ENCODE assay signal across 10 mouse cellular contexts in genomic region chr8:121083936-121084209, GRCm38 (mm10). TPM values are rescaled to one million over a fixed set of nuclear protein-coding genes. Genes with fewer than 3 reads are reported as not detected.
A peak's percentile ranks its signal among the peaks of the same experiment; 100 is the strongest.
DNase-seq lines count a peak whose midpoint lies in the region; ATAC-seq lines count a peak whose summit lies in the region.
"Had no signal": no experiment of that assay in that cellular context is flagged by ENCODE, and none has a peak within 500 bp of the region (broad histone marks: within the 10 kb centered on the region; RNA-seq: fewer than 3 reads in every experiment).

No protein-coding gene starts in this region.

- H3K4me2 ChIP-seq in kidney, embryonic 14.5 days (replicated peaks; ENCODE audit: low read depth, low read length), result peak overlapping the region; percentile 97
- H3K4me2 ChIP-seq in embryonic facial prominence, embryonic 11.5 days (ENCODE audit: low read depth, low read length), result peak overlapping the region; percentile 97
- H3K4me2 ChIP-seq in hindbrain, embryonic 14.5 days (replicated peaks), result peak overlapping the region; percentile 56
- H3K4me2 ChIP-seq in midbrain, embryonic 13.5 days (replicated peaks), result peak overlapping the region; percentile 66

- peaks cover 18% of the 10 kb centered on the region for H3K4me1 ChIP-seq in kidney, embryonic 14.5 days (ENCODE audit: control insufficient read depth, insufficient read depth, low read length)
- H3K4me1 ChIP-seq in embryonic facial prominence, embryonic 11.5 days (ENCODE audit: control insufficient read depth, insufficient read depth, low read length), result peaks cover 9% of the 10 kb centered on the region
- H3K4me1 ChIP-seq in hindbrain, embryonic 14.5 days (replicated peaks; ENCODE audit: control insufficient read depth, insufficient read depth, low read length), result peaks cover 21% of the 10 kb centered on the region; the same call in 1 of the 2 replicates
- H3K4me1 ChIP-seq in midbrain, embryonic 13.5 days (replicated peaks), result peaks cover 26% of the 10 kb centered on the region

- ATAC-seq in kidney, embryonic 14.5 days (ENCODE audit: low FRiP score, low TSS enrichment), result peak; percentile 26; the same call in 1 of the 2 replicates
- ATAC-seq in embryonic facial prominence, embryonic 11.5 days (replicated peaks; ENCODE audit: insufficient number of reproducible peaks, low FRiP score, low TSS enrichment, low read depth), result no peak
- no peak for ATAC-seq in hindbrain, embryonic 14.5 days (ENCODE audit: low FRiP score)
- peak; percentile 37; the same call in 1 of the 2 replicates for ATAC-seq in midbrain, embryonic 13.5 days

- peak overlapping the region; percentile 56 for H3K4me3 ChIP-seq in kidney, embryonic 14.5 days (ENCODE audit: low read length)
- peak overlapping the region; percentile 58 for H3K4me3 ChIP-seq in embryonic facial prominence, embryonic 11.5 days (ENCODE audit: low read depth, low read length)
- peak overlapping the region; percentile 28 for H3K4me3 ChIP-seq in hindbrain, embryonic 14.5 days (replicated peaks; ENCODE audit: low read length)
- peak overlapping the region; percentile 38 for H3K4me3 ChIP-seq in midbrain, embryonic 13.5 days (replicated peaks)

- H3K27ac ChIP-seq in kidney, embryonic 14.5 days (ENCODE audit: low read depth, low read length), result no peak overlapping the region
- H3K27ac ChIP-seq in embryonic facial prominence, embryonic 11.5 days (replicated peaks; ENCODE audit: low read depth, low read length), result peak overlapping the region; percentile 66
- no peak overlapping the region for H3K27ac ChIP-seq in hindbrain, embryonic 14.5 days
- H3K27ac ChIP-seq in midbrain, embryonic 13.5 days, result no peak overlapping the region

- no peak for DNase-seq in kidney, postnatal 4 days
- no peak for DNase-seq in embryonic facial prominence, embryonic 11.5 days (ENCODE audit: low spot score)
- DNase-seq in hindbrain, embryonic 14.5 days (ENCODE audit: low spot score), result no peak
- DNase-seq in embryo, embryonic 10 days (ENCODE audit: low spot score), result no peak
- DNase-seq in urinary bladder, postnatal 10 days (ENCODE audit: low spot score), result no peak
- no peak for DNase-seq in right cerebral cortex, postnatal 36 days (ENCODE audit: low spot score in 2 of 2)
- DNase-seq: cerebellum, adult 18-20 months had no signal

- H3K9ac ChIP-seq in kidney, embryonic 14.5 days (ENCODE audit: low read depth, low read length), result peak overlapping the region; percentile 35
- H3K9ac ChIP-seq in embryonic facial prominence, embryonic 11.5 days (replicated peaks; ENCODE audit: low read length), result peak overlapping the region; percentile 65
- no peak overlapping the region for H3K9ac ChIP-seq in hindbrain, embryonic 14.5 days
- 0 out of 2 replicates have a peak overlapping the region, but pooled peaks have one; percentile 12 for H3K9ac ChIP-seq in midbrain, embryonic 13.5 days (replicated peaks)

- no peaks in the 10 kb centered on the region for H3K9me3 ChIP-seq in kidney, embryonic 14.5 days (ENCODE audit: control insufficient read depth, low read length)
- no peaks in the 10 kb centered on the region for H3K9me3 ChIP-seq in embryonic facial prominence, embryonic 11.5 days (replicated peaks; ENCODE audit: control insufficient read depth, low read length)
- no peaks in the 10 kb centered on the region for H3K9me3 ChIP-seq in hindbrain, embryonic 14.5 days (ENCODE audit: control insufficient read depth, low read length)
- no peaks in the 10 kb centered on the region for H3K9me3 ChIP-seq in midbrain, embryonic 13.5 days

- peaks cover 98% of the 10 kb centered on the region for H3K27me3 ChIP-seq in kidney, embryonic 14.5 days (ENCODE audit: control insufficient read depth, insufficient read depth, low read length)
- peaks cover 85% of the 10 kb centered on the region for H3K27me3 ChIP-seq in embryonic facial prominence, embryonic 11.5 days (ENCODE audit: control insufficient read depth, insufficient read depth, low read length)
- H3K27me3 ChIP-seq in hindbrain, embryonic 14.5 days (ENCODE audit: control insufficient read depth, insufficient read depth, low read length), result peaks cover 100% of the 10 kb centered on the region
- peaks cover 99% of the 10 kb centered on the region for H3K27me3 ChIP-seq in midbrain, embryonic 13.5 days

- H3K36me3 ChIP-seq in kidney, embryonic 14.5 days (ENCODE audit: control insufficient read depth, insufficient read depth, low read length), result no peaks in the 10 kb centered on the region
- H3K36me3 ChIP-seq in embryonic facial prominence, embryonic 11.5 days (replicated peaks; ENCODE audit: control insufficient read depth, insufficient read depth, low read depth, low read length), result no peaks in the 10 kb centered on the region
- no peaks in the 10 kb centered on the region for H3K36me3 ChIP-seq in hindbrain, embryonic 14.5 days (replicated peaks; ENCODE audit: control insufficient read depth, insufficient read depth)
- no peaks in the 10 kb centered on the region for H3K36me3 ChIP-seq in midbrain, embryonic 13.5 days
- H3K36me3 ChIP-seq: G1E had no signal

- 2% methylated on average over 15 of the region's 27 CpGs for WGBS in kidney, embryonic 14.5 days
- 1% methylated on average over 14 of the region's 27 CpGs for WGBS in embryonic facial prominence, embryonic 11.5 days
- 0% methylated on average over 14 of the region's 27 CpGs for WGBS in hindbrain, embryonic 14.5 days
- 2% methylated on average over 11 of the region's 27 CpGs for WGBS in midbrain, embryonic 13.5 days

RNA-seq across cellular contexts. Expression of gene Foxf1, which starts 0.3 kb away (rescaled TPM):
- 0.74 and 0.93 TPM in 2 replicates for polyA plus RNA-seq in kidney, embryonic 14.5 days (2014; fragmentation: Nextera tagmentation; extraction: Ambion mirVana)
- polyA plus RNA-seq in embryonic facial prominence, embryonic 11.5 days (2014; fragmentation: Nextera tagmentation; extraction: Ambion mirVana), result 19.6 and 24.5 TPM in 2 replicates
- 1.1 and 1.7 TPM in 2 replicates for polyA plus RNA-seq in hindbrain, embryonic 14.5 days (2014; fragmentation: Nextera tagmentation; extraction: Ambion mirVana)
- polyA plus RNA-seq in midbrain, embryonic 13.5 days (2015; fragmentation: Nextera tagmentation; extraction: Ambion mirVana), result 0.39 and 0.71 TPM in 2 replicates
- polyA plus RNA-seq: G1E had no signal

RNA-seq across cellular contexts. Expression of gene Mthfsd, which starts 24.3 kb away (rescaled TPM):
- 67.0 and 72.8 TPM in 2 replicates for polyA plus RNA-seq in kidney, embryonic 14.5 days (2014; fragmentation: Nextera tagmentation; extraction: Ambion mirVana)
- polyA plus RNA-seq in embryonic facial prominence, embryonic 11.5 days (2014; fragmentation: Nextera tagmentation; extraction: Ambion mirVana), result 50.0 and 52.5 TPM in 2 replicates
- 34.6 and 45.6 TPM in 2 replicates for polyA plus RNA-seq in hindbrain, embryonic 14.5 days (2014; fragmentation: Nextera tagmentation; extraction: Ambion mirVana)
- 57.8 and 60.7 TPM in 2 replicates for polyA plus RNA-seq in midbrain, embryonic 13.5 days (2015; fragmentation: Nextera tagmentation; extraction: Ambion mirVana)

RNA-seq across cellular contexts. Expression of gene Foxc2, which starts 32.1 kb away (rescaled TPM):
- 48.3 and 52.3 TPM in 2 replicates for polyA plus RNA-seq in kidney, embryonic 14.5 days (2014; fragmentation: Nextera tagmentation; extraction: Ambion mirVana)
- 15.1 and 15.7 TPM in 2 replicates for polyA plus RNA-seq in embryonic facial prominence, embryonic 11.5 days (2014; fragmentation: Nextera tagmentation; extraction: Ambion mirVana)
- polyA plus RNA-seq in hindbrain, embryonic 14.5 days (2014; fragmentation: Nextera tagmentation; extraction: Ambion mirVana), result 2.9 and 3.1 TPM in 2 replicates
- polyA plus RNA-seq in midbrain, embryonic 13.5 days (2015; fragmentation: Nextera tagmentation; extraction: Ambion mirVana), result 1.3 and 1.9 TPM in 2 replicates

RNA-seq across cellular contexts. Expression of gene Foxl1, which starts 43.9 kb away (rescaled TPM):
- 6.6 and 7.1 TPM in 2 replicates for polyA plus RNA-seq in kidney, embryonic 14.5 days (2014; fragmentation: Nextera tagmentation; extraction: Ambion mirVana)
- 4.4 and 4.7 TPM in 2 replicates for polyA plus RNA-seq in embryonic facial prominence, embryonic 11.5 days (2014; fragmentation: Nextera tagmentation; extraction: Ambion mirVana)
- 0.12 and 0.25 TPM in 2 replicates for polyA plus RNA-seq in hindbrain, embryonic 14.5 days (2014; fragmentation: Nextera tagmentation; extraction: Ambion mirVana)
- polyA plus RNA-seq in midbrain, embryonic 13.5 days (2015; fragmentation: Nextera tagmentation; extraction: Ambion mirVana), result 0.12 and 0.13 TPM in 2 replicates
- polyA plus RNA-seq: G1E had no signal

Comparison
In these comparisons a context has a peak if more than half of its experiments do, and no peak if none do; other contexts are left out.
1. ATAC-seq: peak in kidney, embryonic 14.5 days (single experiment) and midbrain, embryonic 13.5 days (single experiment); none in embryonic facial prominence, embryonic 11.5 days (single experiment) and hindbrain, embryonic 14.5 days (single experiment).
2. Peak in every context shown above with its lines, with median percentiles within 50 percentile points of each other: H3K4me2 ChIP-seq and H3K4me3 ChIP-seq.